Mouse (Mus musculus): ENCODE measurements around the gene Kcnd3.
A peak's percentile ranks its signal among the peaks of the same experiment; 100 is the strongest.

Kcnd3 gene

GRCm38 (mm10) chr3:105453214-105453950 lies 1.3 kb downstream of the Kcnd3 start:
- no peak for DNase-seq (ENCODE audit: low spot score in 2 of 2)

DNA sequence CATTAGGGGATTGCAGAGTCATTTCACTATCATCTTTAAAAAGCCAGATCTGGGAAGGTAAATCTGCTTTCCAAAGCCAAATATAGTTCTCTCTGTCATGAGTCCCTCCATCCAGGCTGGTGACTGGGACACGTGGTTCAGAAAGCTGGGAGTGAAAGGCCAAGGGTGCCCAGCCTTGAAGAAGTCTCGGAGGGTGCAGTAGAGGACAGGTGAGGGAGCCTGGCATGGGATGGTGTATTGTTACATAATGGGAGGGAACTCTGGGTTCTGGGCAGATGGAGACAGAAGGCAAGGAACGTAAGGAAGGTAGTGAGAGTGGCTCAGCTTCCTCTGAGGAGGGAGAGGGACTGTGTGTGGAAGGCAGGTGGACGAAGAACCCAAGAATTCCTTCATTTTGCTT lies 5.5 kb downstream of the Kcnd3 start:
- DNase-seq (ENCODE audit: low spot score in 2 of 2): no peak

DNA sequence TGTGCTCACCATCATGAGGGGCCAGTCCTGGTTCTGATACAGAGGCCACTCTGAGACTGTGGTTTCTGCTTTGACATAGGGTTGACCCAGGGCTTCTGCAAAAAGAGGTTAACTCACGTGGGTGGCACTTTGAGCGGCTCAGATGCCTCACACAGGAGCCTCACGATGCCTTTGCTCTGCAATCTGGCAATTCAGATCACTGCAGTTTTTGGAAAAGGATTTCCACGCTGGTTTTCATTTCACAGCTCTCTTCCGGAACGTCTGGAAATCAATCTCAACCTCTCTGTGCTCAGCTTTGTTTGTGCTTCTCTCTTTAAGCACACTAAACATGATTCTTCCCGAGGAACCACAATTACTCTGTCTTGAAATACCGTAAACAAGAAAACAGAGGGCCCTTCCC lies 14.4 kb downstream of the Kcnd3 start:
- DNase-seq (ENCODE audit: low spot score in 2 of 2): no peak

GRCm38 (mm10) chr3:105472564-105472963 lies 20.4 kb downstream of the Kcnd3 start:
- DNase-seq (ENCODE audit: low spot score in 2 of 2): no peak

DNA sequence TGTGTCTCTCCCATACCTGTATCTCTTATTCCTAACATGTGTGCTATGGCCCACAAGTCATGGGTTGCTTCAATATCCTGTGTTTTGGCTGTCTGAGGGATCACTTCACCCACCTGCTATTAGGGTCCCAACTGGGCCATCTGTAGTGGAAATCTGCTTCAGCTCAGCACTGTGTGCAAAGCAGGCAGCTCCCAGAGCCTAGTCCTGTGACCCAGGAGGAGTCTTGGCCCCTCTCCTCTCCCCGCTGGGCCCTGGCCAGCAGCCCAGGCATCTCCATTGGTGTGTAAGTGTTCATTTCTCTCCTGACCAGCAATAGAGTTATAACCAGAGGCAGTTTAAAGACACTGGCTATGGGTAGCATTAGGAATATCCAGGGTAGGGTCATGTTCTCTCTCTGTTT lies 24.3 kb downstream of the Kcnd3 start:
- no peak for DNase-seq (ENCODE audit: low spot score in 2 of 2)

GRCm38 (mm10) chr3:105478876-105479275 lies 26.7 kb downstream of the Kcnd3 start:
- no peak for DNase-seq (ENCODE audit: low spot score in 2 of 2)

DNA sequence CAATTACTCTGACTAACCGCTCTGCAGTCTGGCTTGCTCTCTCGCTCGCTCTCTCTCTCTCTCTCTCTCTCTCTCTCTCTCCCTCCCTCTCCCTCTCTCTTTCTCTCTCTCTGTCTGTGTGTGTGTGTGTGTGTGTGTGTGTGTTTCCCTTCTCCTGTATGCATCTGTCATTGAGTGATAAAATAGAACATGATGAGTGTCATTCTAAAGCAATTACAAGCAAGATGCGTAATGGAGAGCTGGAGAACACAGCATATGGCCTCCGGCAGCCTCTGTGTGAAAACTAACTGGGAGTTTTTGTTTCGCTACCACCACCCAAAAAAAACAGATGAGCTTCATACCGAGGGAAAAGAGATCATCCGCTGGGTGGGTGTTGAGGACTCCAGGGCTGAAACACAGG lies 29.3 kb downstream of the Kcnd3 start:
- no peak for DNase-seq (ENCODE audit: low spot score in 2 of 2)

GRCm38 (mm10) chr3:105483651-105484052 lies 31.5 kb downstream of the Kcnd3 start:
- DNase-seq (ENCODE audit: low spot score in 2 of 2): no peak

- DNase-seq (ENCODE audit: low spot score in 2 of 2): no peak
Measured at GRCm38 (mm10) chr3:105487171-105487570, 35.0 kb downstream of the Kcnd3 start.

DNA sequence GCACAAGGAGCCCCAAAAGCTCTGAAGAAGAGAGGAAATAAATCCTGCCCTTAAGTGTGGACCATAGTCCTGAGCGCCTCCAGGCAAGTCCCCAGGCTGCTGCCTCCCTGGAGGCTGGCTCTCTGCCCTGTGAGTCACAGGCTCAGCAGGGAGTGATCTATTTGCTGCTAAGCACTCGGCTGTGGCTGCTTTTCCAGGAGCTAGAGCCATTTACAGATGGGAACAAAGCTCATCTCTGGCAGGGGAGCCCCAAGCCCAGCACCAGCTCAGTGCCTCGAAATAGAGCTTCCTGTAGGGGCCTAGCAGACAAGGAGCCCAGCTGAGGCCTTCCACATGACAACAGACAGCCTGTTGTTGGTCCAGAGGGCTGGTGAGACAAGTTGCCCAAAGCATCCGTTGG lies 37.5 kb downstream of the Kcnd3 start:
- peak in 1 of 2 experiments; percentile 9 for DNase-seq (ENCODE audit: low spot score in 2 of 2)

DNA sequence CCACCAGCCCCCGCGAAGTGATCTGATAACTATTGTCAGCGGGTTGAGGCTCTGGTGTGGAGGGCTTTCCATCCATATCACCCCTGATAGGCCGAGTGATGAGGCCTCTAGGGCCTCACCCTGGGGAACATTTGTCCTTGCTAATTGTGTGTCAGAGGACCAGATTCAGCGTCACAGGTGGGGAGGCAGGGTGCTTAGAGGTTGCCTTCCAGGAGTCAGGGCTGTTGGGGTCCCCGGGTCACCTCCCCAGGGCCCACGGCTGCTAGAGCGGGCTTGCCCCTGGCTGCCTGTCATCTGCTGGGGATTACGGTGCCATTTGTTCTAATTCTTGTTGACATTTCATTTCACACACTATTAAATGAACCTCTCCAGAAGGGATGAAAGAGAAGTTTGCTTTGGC lies 42.8 kb downstream of the Kcnd3 start:
- no peak for DNase-seq (ENCODE audit: low spot score in 2 of 2)

- no peak for DNase-seq (ENCODE audit: low spot score in 2 of 2)
Measured at GRCm38 (mm10) chr3:105496216-105496615, 44.1 kb downstream of the Kcnd3 start.

DNA sequence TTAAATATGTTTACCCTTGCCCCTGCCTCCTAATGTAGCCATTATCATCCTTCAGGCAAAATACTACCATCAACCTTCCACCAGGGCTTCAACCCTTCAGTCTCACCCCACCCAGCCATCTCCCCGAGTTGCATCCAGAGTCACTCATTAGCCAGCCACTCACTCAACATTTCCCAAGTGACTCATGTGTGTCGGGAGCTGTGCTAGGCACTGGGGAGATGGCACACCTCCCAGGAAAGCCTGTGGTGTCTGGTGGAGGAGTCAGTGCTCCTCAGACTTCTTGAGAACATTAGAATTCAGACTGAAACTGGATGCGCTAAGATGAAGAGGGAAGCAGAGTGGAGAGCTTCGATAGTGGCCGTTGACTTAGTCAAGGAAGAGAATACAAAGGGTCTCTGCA lies 44.8 kb downstream of the Kcnd3 start:
- DNase-seq (ENCODE audit: low spot score in 2 of 2): no peak

DNA sequence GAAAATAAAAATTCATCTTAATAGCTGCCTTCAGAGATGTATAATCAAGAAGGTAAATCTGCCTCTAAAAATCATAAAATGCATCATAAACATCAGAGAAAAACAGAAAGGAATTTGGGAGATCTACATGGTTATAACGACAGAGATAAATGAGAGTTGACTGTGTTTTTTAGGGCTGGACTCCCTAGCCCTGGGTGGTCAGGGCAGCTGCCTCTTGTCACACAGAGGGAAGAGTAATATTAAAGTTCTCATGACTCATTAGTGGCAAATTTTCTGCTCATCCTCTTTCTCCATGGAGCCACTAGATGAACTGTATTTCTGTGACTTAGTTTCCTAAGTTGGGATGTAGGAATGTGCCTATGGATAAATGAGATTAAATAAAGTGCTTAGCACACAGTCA lies 48.9 kb downstream of the Kcnd3 start:
- no peak for DNase-seq (ENCODE audit: low spot score in 2 of 2)

DNA sequence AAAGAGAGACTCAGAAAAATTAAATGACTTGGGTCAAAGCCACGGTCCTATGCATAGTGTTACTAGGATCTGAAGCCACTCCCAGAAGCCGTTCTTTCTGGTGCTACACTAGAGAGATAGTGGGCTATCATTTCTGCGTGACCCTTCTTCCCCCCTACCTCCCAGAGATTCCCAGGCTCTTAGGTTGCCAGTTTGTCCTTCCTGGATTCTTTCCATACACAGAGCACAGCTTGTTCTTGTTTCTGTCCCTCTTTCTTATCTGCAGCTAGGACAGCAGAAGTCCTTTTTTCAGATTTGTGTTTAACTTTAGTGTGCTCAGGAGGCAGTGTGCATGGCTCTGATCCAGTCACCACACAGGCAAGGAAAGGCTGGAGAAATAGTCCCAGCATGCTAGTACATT lies 52.1 kb downstream of the Kcnd3 start:
- no peak for DNase-seq (ENCODE audit: low spot score in 2 of 2)

DNA sequence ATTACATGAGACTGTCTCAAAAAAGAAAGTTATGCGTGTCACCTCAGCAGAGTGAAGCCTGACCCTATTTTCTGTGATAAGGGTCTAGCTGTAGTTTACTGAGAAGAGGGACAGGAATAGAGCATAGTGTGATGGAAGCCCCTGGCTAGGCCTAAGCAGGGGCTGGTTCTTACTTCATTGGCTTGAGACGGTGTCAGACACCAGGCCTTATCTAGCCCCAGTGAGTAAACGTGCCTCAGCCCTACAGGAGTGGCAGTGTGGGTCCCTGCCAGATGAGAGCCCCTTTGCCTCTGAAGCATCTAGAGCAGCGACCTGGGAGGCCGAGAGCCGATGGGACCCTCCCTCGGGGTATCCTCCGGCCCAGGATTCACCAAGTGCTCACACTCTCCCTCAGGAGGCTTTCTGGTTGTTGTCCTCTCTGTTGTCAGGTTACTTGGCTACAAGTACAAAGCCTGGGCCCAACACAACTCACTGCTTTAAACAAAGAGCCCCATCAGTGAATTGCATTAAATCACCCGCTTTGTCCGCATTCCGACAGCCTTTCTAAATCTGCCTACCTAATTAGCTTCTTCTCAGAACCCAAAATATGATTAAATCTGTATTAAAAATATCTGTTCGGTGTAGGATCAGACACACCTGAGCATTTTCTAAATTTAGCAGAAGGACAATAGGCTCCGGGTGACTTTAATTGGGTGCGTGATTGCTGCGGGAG lies 53.2 kb downstream of the Kcnd3 start:
- no peak for DNase-seq (ENCODE audit: low spot score in 2 of 2)

DNA sequence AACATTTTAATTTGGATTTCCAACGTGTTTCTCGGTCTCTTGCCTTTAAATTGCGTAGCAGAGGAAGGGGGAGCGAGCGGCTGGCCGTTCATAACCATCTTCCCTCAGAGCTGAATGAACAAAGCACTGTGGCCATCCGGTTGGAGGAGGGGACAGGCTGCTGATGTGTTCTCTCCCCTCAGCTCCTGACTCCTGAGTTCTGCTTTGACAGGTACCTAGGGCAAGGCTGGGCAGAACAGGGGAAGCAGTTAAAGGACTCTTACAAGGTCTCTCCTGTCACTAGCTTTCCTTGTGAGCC lies 53.7 kb downstream of the Kcnd3 start:
- no peak for DNase-seq (ENCODE audit: low spot score in 2 of 2)

GRCm38 (mm10) chr3:105506592-105506991 lies 54.5 kb downstream of the Kcnd3 start:
- no peak for DNase-seq (ENCODE audit: low spot score in 2 of 2)

DNA sequence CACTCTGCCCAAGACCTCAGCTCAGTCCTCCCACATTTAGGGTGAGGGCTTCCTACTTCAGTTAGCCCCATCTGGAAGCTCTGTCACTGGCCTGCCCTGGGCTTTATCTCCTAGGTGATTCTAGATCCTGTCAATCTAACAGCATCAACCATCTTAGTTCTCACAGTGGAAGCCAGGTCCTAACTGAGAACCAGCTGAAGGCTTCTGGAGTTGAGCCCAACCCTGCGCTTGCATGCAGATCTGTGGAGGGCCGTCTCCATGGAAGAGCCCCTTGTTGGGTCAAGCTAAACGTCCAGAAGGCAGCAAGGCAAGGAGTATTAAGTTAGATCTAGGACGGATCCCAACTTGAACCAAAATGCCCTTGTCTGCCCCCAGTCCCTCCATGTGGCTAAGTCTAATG lies 57.2 kb downstream of the Kcnd3 start:
- no peak for DNase-seq (ENCODE audit: low spot score in 2 of 2)

- DNase-seq (ENCODE audit: low spot score in 2 of 2): no peak
Measured at GRCm38 (mm10) chr3:105511836-105512235, 59.7 kb downstream of the Kcnd3 start.

DNA sequence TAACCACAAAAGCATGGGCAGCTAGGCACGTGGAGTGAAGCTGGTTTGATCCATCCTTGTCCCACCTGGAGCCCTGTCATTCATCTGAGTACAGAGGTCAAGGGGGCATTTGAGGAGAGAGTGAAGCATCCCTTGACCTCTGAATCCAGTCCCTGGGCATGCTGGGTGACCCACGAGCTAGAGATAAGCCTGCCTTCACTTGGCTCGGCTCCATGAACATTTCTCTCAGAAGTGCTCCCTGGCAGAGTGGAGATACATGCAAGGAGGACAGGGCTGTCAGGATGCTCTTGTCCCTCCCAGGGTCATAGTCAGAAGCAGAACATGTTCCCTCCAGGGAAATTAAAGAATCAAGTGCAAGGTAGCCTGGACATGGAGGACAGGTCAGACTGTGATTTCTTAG lies 62.1 kb downstream of the Kcnd3 start:
- no peak for DNase-seq (ENCODE audit: low spot score in 2 of 2)

DNA sequence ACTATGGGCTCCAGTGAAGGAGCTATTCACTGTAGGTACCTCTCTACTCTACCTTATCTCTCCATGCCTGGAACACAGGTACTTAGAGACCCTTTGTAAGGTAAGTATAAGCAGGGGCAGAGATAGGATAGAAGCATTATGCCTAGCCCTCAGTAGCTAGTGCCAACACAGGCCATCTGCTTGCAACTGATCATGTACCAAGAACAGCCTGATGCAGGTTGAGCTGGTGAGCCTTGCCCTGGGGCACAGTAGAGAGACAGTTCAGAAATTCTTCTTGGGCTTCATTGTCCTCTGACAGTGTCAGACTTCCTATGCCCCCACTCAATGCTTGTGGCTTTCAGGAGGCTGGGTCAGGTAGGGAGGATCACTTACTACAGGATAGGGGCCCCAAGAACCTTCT lies 62.9 kb downstream of the Kcnd3 start:
- DNase-seq (ENCODE audit: low spot score in 2 of 2): no peak

- no peak for DNase-seq (ENCODE audit: low spot score in 2 of 2)
Measured at GRCm38 (mm10) chr3:105515640-105516039, 63.5 kb downstream of the Kcnd3 start.

- no peak for DNase-seq (ENCODE audit: low spot score in 2 of 2)
Measured at GRCm38 (mm10) chr3:105520446-105520845, 68.3 kb downstream of the Kcnd3 start.
